Mouse (Mus musculus): ENCODE results near the gene Mcf2l.

- TF ChIP-seq CTCF (IDR thresholded peaks at IDR 0.05; ENCODE audit: low read depth, low read length) (no peak), GATA1 (IDR thresholded peaks at IDR 0.05; ENCODE audit: borderline replicate concordance, low read length) (no peak), TAL1 (conservative IDR thresholded peaks at IDR 0.05; ENCODE audit: low read depth, low read length) (no peak), POLR2AphosphoS5 (IDR thresholded peaks at IDR 0.05; ENCODE audit: insufficient replicate concordance, low read depth, low read length) (no peak)
Measured at GRCm38 (mm10) chr8:12883051-12884004, 9.7 kb downstream of the Mcf2l start.

Measured in G1E (cell line).